Mouse (Mus musculus) leukemia stem cell, adult 10-12 weeks (primary cell): ENCODE results near the gene Fut8. TPM values are rescaled to one million over a fixed set of nuclear protein-coding genes. Genes with fewer than 3 reads are reported as not detected.

ENCODE experiments used
- polyA plus RNA-seq: library from polyadenylated mRNA; stranded (reverse); fragments of >175 nt; gene quantifications from 2 replicates; pipeline ENCODE4 v1.2.3, GENCODE M21; 2012; ENCODE audit warnings: low replicate concordance

Fut8 gene
- polyA plus RNA-seq, result 6.8 and 10.6 TPM in 2 replicates

DNA sequence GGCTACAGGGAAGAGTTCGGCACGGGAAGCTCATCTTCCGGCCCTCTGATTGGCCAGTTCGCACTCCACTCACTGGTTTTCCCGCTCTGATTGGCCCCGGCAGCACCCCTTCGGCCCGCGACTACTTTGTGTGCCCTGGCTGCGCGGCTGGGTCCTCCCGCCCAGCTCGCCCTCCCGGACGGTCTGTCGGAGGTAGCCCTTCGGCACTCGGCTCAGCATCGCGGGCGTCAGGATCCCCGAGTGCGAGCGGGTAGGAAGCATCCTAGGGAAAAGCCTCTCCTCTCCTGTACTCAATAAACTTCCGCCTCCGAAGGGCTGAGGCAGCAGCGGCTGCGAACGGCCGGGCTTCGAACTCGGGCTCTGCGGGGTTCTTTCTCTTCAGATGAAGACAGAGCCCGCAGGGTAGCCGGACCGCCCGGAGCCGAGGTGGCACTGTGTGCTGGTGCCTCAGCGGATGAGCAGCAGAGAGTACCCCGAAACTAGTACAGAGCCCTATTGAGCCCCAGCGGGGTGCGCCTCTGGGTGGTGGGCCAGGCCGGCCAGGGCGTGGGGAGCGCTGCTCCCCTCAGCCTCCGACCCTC lies at the start of gene Fut8:
Gene Fut8, plus strand, starts transcription at position 176 of the 581 bp plus-strand sequence.

